Mouse (Mus musculus) lung, adult 2 months (tissue): Measurements from ENCODE around the gene Dnmt1.

Experiments
- CTCF ChIP-seq: fragments of 200-500 bp; IDR thresholded peaks from 2 replicates; pipeline ENCODE4 v1.5.1; 2011; ENCODE audit warnings: mild to moderate bottlenecking, low read length, control low read depth; ENCODE audit not compliant: insufficient read depth
- POLR2A ChIP-seq: fragments of 200-500 bp; IDR thresholded peaks from 2 replicates; pipeline ENCODE4 v1.6.1; 2011; ENCODE audit warnings: low read depth, mild to moderate bottlenecking, control low read depth, low read length, borderline replicate concordance; ENCODE audit errors: extremely low read depth

GRCm38 (mm10) chr9:20944697-20945370 is 14.9 kb downstream of the Dnmt1 start:
- TF ChIP-seq CTCF, result no peak
- no peak for TF ChIP-seq POLR2A
